Mouse (Mus musculus): Measurements from ENCODE around the gene Gm45618. TPM values are rescaled to one million over a fixed set of nuclear protein-coding genes. Genes with fewer than 3 reads are reported as not detected.

Gene Gm45618
- polyA plus RNA-seq, 1 experiment from 2014 or later, result not detected

DNA sequence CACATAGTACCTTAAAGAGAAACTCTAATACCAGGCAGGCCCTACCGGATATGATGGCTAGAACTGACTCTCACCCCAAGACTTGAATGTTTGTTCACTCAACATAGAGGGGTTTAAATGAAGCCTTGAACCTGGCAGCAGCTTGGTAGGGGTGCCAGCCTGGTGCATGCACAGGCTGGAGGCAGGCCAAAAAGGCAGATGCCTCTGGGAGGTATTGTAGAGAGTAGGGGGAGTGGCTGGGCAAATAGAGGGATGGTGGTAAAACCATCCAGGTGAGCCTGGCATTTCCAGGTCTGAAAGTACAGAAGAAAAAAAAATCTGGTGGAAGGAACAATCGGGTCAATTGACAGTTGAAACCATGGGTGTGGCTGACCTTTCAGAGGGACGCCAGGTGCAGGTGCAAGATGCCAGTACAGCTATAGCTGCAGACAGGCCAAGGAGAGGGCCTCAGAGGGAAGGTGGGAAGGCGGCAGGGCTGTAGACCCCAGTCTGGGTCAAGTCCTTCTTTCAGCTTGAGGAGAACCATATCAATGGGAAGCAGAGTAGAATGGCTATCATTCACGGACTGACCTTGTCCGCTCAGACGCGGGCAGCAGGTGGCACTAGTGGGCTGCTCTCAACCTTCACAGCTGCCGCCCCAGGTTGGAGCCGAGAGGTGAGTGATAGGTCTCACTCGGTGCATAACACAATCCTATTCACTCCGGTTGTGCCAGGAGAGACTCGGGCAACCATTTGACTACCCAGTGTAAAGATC, 49.9 kb downstream of the Gm45618 start:
- WGBS, result 16% methylated on average over 13 of the region's 13 CpGs
- Histone ChIP-seq H3K9ac (ENCODE audit: low read length) (no peak overlapping the region), H3K4me3 (ENCODE audit: low read depth, low read length) (no peak overlapping the region), H3K27ac (replicated peaks; ENCODE audit: low read depth, low read length) (no peak overlapping the region), H3K36me3 (ENCODE audit: control insufficient read depth, insufficient read depth, low read length) (no peaks in the 10 kb centered on the region), H3K4me2 (ENCODE audit: low read depth, severe bottlenecking) (no peak overlapping the region), H3K9me3 (ENCODE audit: control insufficient read depth, low read length) (no peaks in the 10 kb centered on the region), H3K27me3 (ENCODE audit: control insufficient read depth, insufficient read depth, low read length) (no peaks in the 10 kb centered on the region), H3K4me1 (ENCODE audit: control insufficient read depth, insufficient read depth, low read length) (no peaks in the 10 kb centered on the region)
- DNase-seq (ENCODE audit: low spot score), result peak; percentile 79
- ATAC-seq (ENCODE audit: insufficient number of reproducible peaks, low FRiP score, low TSS enrichment, low read depth), result no peak

Other genes starting within 250 kb of the Gm45618 start
- gene Tollip, start 202.2 kb downstream of the Gm45618 start, polyA plus RNA-seq (2014; fragmentation: Nextera tagmentation; extraction: Ambion mirVana), result 38.0 and 38.8 TPM in 2 replicates
- 0.49 and 0.51 TPM in 2 replicates for gene Brsk2, start 171.0 kb downstream of the Gm45618 start, polyA plus RNA-seq (2014; fragmentation: Nextera tagmentation; extraction: Ambion mirVana)
- gene Mob2, start 59.7 kb downstream of the Gm45618 start, polyA plus RNA-seq (2014; fragmentation: Nextera tagmentation; extraction: Ambion mirVana), result 57.6 and 62.7 TPM in 2 replicates
- 0.47 and 0.48 TPM in 2 replicates for gene Dusp8, start 24.9 kb downstream of the Gm45618 start, polyA plus RNA-seq (2014; fragmentation: Nextera tagmentation; extraction: Ambion mirVana)
- not detected in 2 replicates for gene Gm39115, start 15.3 kb upstream of the Gm45618 start, polyA plus RNA-seq (2014; fragmentation: Nextera tagmentation; extraction: Ambion mirVana)
- not detected in 2 replicates for gene Gm45337, start 23.9 kb upstream of the Gm45618 start, polyA plus RNA-seq (2014; fragmentation: Nextera tagmentation; extraction: Ambion mirVana)
- not detected in 2 replicates for gene Gm29735, start 36.4 kb upstream of the Gm45618 start, polyA plus RNA-seq (2014; fragmentation: Nextera tagmentation; extraction: Ambion mirVana)
- not detected in 2 replicates for gene Gm4553, start 45.0 kb upstream of the Gm45618 start, polyA plus RNA-seq (2014; fragmentation: Nextera tagmentation; extraction: Ambion mirVana)
- not detected in 2 replicates for gene Krtap5-2, start 55.3 kb upstream of the Gm45618 start, polyA plus RNA-seq (2014; fragmentation: Nextera tagmentation; extraction: Ambion mirVana)
- gene Gm10153, start 69.7 kb upstream of the Gm45618 start, polyA plus RNA-seq (2014; fragmentation: Nextera tagmentation; extraction: Ambion mirVana), result not detected in 2 replicates
- not detected in 2 replicates for gene Krtap5-3, start 80.6 kb upstream of the Gm45618 start, polyA plus RNA-seq (2014; fragmentation: Nextera tagmentation; extraction: Ambion mirVana)
- gene Gm7579, start 91.1 kb upstream of the Gm45618 start, polyA plus RNA-seq (2014; fragmentation: Nextera tagmentation; extraction: Ambion mirVana), result not detected in 2 replicates
- gene Krtap5-5, start 109.2 kb upstream of the Gm45618 start, polyA plus RNA-seq (2014; fragmentation: Nextera tagmentation; extraction: Ambion mirVana), result not detected in 2 replicates
- gene Gm40460, start 120.3 kb upstream of the Gm45618 start, polyA plus RNA-seq (2014; fragmentation: Nextera tagmentation; extraction: Ambion mirVana), result not detected in 2 replicates
- gene Gm2431, start 137.6 kb upstream of the Gm45618 start, polyA plus RNA-seq (2014; fragmentation: Nextera tagmentation; extraction: Ambion mirVana), result not detected in 2 replicates
- not detected in 2 replicates for gene Gm4559, start 153.6 kb upstream of the Gm45618 start, polyA plus RNA-seq (2014; fragmentation: Nextera tagmentation; extraction: Ambion mirVana)
- gene Krtap5-1, start 176.4 kb upstream of the Gm45618 start, polyA plus RNA-seq (2014; fragmentation: Nextera tagmentation; extraction: Ambion mirVana), result not detected in 2 replicates
- gene Krtap5-4, start 182.8 kb upstream of the Gm45618 start, polyA plus RNA-seq (2014; fragmentation: Nextera tagmentation; extraction: Ambion mirVana), result not detected in 2 replicates

Measured in limb, embryonic 11.5 days (tissue).